Mouse (Mus musculus) embryonic facial prominence, embryonic 10.5 days (tissue): ENCODE measurements around the gene Usp29. TPM values are rescaled to one million over a fixed set of nuclear protein-coding genes. Genes with fewer than 3 reads are reported as not detected.

ENCODE experiments used
- microRNA counts: library from miRNA; unstranded; fragments of <30 nt; microRNA quantifications from one replicate; lab custom pipeline; 2017
- microRNA-seq: library from miRNA; unstranded; fragments of <30 nt; microRNA quantifications from one replicate; pipeline ENCODE4, GENCODE M21; 2017
- polyA plus RNA-seq: library from polyadenylated mRNA; unstranded; fragments of >200 nt; fragmentation: Nextera tagmentation; extraction: Ambion mirVana; gene quantifications from 2 replicates; pipeline ENCODE4 v1.2.1, GENCODE M21; 2016

The Usp29 gene
- polyA plus RNA-seq, 1 experiment from 2014 or later = 15.9 TPM

MicroRNAs encoded within 50 kb of the gene (microRNA counts, 519-probe panel; counts per million panel counts)
- microRNA mmu-miR-3099 (lab: Ali Mortazavi, UCI) = 188 counts per million, percentile 57 among the panel's probes with 10 or more counts

Small RNAs within 50 kb of the gene (microRNA-seq; reads per million reads assigned to microRNA genes)
- 52.8 reads per million, percentile 42 among the genes with 10 or more reads in this experiment for gene Mir3099

Other genes with a start within 250 kb of the Usp29 start
- not detected in 2 replicates for gene Olfr5, start 243.6 kb upstream of the Usp29 start, polyA plus RNA-seq
- not detected in 2 replicates for gene Olfr1347, start 230.8 kb upstream of the Usp29 start, polyA plus RNA-seq
- gene Olfr1348, start 221.8 kb upstream of the Usp29 start, polyA plus RNA-seq = not detected in 2 replicates
- not detected in 2 replicates for gene Olfr1349, start 207.6 kb upstream of the Usp29 start, polyA plus RNA-seq
- gene Olfr1350, start 165.7 kb upstream of the Usp29 start, polyA plus RNA-seq = not detected in 2 replicates
- gene Zim1, start 34.1 kb upstream of the Usp29 start, polyA plus RNA-seq = 1.7 and 2.3 TPM in 2 replicates
- 218 and 249 TPM in 2 replicates for gene Peg3, start 147 bp upstream of the Usp29 start, polyA plus RNA-seq